Mouse (Mus musculus) liver, embryonic 11.5 days (tissue): Measurements from ENCODE around the gene Zfp292. TPM values are rescaled to one million over a fixed set of nuclear protein-coding genes. Genes with fewer than 3 reads are reported as not detected.
"Not testable (repeated sequence)": the region's sequence is repeated elsewhere in the genome, so short reads cannot be mapped to it uniquely, and the experiment has no call there.

ENCODE experiments used
- ATAC-seq: fragments of 200-750 bp; cut with Nextera tagmentation; replicated peaks from 2 replicates; pipeline ENCODE4 v1.8.0; 2017; ENCODE audit warnings: moderate number of reproducible peaks, mild to moderate bottlenecking, moderate TSS enrichment, moderate library complexity; ENCODE audit not compliant: low FRiP score
- DNase-seq: peaks from one replicate; pipeline ENCODE4 v3.0.0-alpha.2; 2017; ENCODE audit warnings: low spot score
- H3K27ac ChIP-seq: fragments of 300-500 bp; sonication (generic); 2 replicates; pipeline ENCODE4 v1.5.1; 2014; ENCODE audit warnings: mild to moderate bottlenecking, low read depth, low read length, control low read depth
- H3K27me3 ChIP-seq: fragments of 300-500 bp; sonication (generic); replicated peaks from 2 replicates; pipeline ENCODE4 v1.6.1; 2014; ENCODE audit warnings: low read length, mixed read lengths; ENCODE audit not compliant: control insufficient read depth, insufficient read depth
- H3K36me3 ChIP-seq: fragments of 300-500 bp; sonication (generic); 2 replicates; pipeline ENCODE4 v1.6.1; 2014; ENCODE audit warnings: mild to moderate bottlenecking, low read length, moderate library complexity, mixed read lengths; ENCODE audit not compliant: control insufficient read depth, insufficient read depth
- H3K4me1 ChIP-seq: fragments of 300-500 bp; sonication (generic); replicated peaks from 2 replicates; pipeline ENCODE4 v1.6.1; 2014; ENCODE audit warnings: low read length, mixed read lengths; ENCODE audit not compliant: control insufficient read depth, insufficient read depth
- H3K4me2 ChIP-seq: fragments of 300-500 bp; sonication (generic); 2 replicates; pipeline ENCODE4 v1.6.1; 2014; ENCODE audit warnings: mild to moderate bottlenecking, control low read depth, moderate library complexity
- H3K4me3 ChIP-seq: fragments of 300-500 bp; sonication (generic); 2 replicates; pipeline ENCODE4 v1.5.1; 2014; ENCODE audit warnings: low read depth, low read length, control low read depth
- H3K9ac ChIP-seq: fragments of 300-500 bp; sonication (generic); 2 replicates; pipeline ENCODE4 v1.6.1; 2014; ENCODE audit warnings: low read depth, low read length, control low read depth
- H3K9me3 ChIP-seq: fragments of 300-500 bp; sonication (generic); 2 replicates; pipeline ENCODE4 v1.6.1; 2016; ENCODE audit warnings: low read length, inconsistent platforms, mixed read lengths; ENCODE audit not compliant: control insufficient read depth
- WGBS: fragments of 180-500 bp; shearing (Covaris S2); extraction: QIAGEN DNeasy Blood & Tissue Kit; methylation state at CpG from one replicate; pipeline ENCODE4 v1.1.7; 2014; 5-methylcytosine and 5-hydroxymethylcytosine counted together
- polyA plus RNA-seq: library from polyadenylated mRNA; unstranded; fragments of >200 nt; fragmentation: Nextera tagmentation; extraction: Ambion mirVana; gene quantifications from 2 replicates; pipeline ENCODE4 v1.2.1, GENCODE M21; 2014

Zfp292 gene
- 16.2 and 16.8 TPM in 2 replicates for polyA plus RNA-seq

GRCm38 (mm10) chr4:34882818-34883217 lies at the start of gene Zfp292:
TSS of gene Zfp292 (minus strand) at chr4:34882960.
- no peaks in the 10 kb centered on the region for H3K27me3 ChIP-seq
- peak within 1 kb of the TSS; percentile 89 for H3K9ac ChIP-seq
- H3K27ac ChIP-seq = peak within 1 kb of the TSS; percentile 96
- WGBS = under 1% methylated on average over 42 of the region's 44 CpGs
- DNase-seq (peak; percentile 90), ATAC-seq (peak; percentile 88)
- H3K9me3 ChIP-seq = no peaks in the 10 kb centered on the region
- no peaks in the 10 kb centered on the region for H3K36me3 ChIP-seq
- H3K4me3 ChIP-seq = peak within 1 kb of the TSS; percentile 77
- H3K4me1 ChIP-seq = peaks cover 23% of the 10 kb centered on the region; the same call in 1 of the 2 replicates
- H3K4me2 ChIP-seq = peak within 1 kb of the TSS; percentile 89

GRCm38 (mm10) chr4:34928386-34928785 lies 45.6 kb upstream of the Zfp292 start:
- WGBS = 65% methylated on average over 7 of the region's 7 CpGs
- H3K4me2 ChIP-seq, DNase-seq, H3K27me3 ChIP-seq, H3K9ac ChIP-seq, ATAC-seq, H3K9me3 ChIP-seq, H3K36me3 ChIP-seq, H3K4me1 ChIP-seq, H3K27ac ChIP-seq, H3K4me3 ChIP-seq: not testable (repeated sequence)

- Histone ChIP-seq H3K9me3 (no peaks in the 10 kb centered on the region), H3K4me3 (no peak overlapping the region), H3K27ac (no peak overlapping the region), H3K27me3 (no peaks in the 10 kb centered on the region), H3K4me1 (no peaks in the 10 kb centered on the region), H3K36me3 (no peaks in the 10 kb centered on the region), H3K9ac (no peak overlapping the region), H3K4me2 (no peak overlapping the region)
- WGBS = 65% methylated on average over 6 of the region's 6 CpGs
- ATAC-seq = no peak
- no peak for DNase-seq
Observed at GRCm38 (mm10) chr4:34922177-34922870, 39.6 kb upstream of the Zfp292 start.

GRCm38 (mm10) chr4:34917400-34917799 lies 34.6 kb upstream of the Zfp292 start:
- ATAC-seq (no peak), DNase-seq (no peak)
- no peaks in the 10 kb centered on the region for H3K4me1 ChIP-seq
- no peaks in the 10 kb centered on the region for H3K36me3 ChIP-seq
- no peaks in the 10 kb centered on the region for H3K9me3 ChIP-seq
- H3K27ac ChIP-seq = no peak overlapping the region
- H3K9ac ChIP-seq = no peak overlapping the region
- no peak overlapping the region for H3K4me2 ChIP-seq
- WGBS = 74% methylated on average over 7 of the region's 7 CpGs
- H3K27me3 ChIP-seq = no peaks in the 10 kb centered on the region
- H3K4me3 ChIP-seq = no peak overlapping the region

- Histone ChIP-seq H3K4me3 (no peak overlapping the region), H3K4me1 (no peaks in the 10 kb centered on the region), H3K36me3 (no peaks in the 10 kb centered on the region), H3K9ac (no peak overlapping the region), H3K27me3 (no peaks in the 10 kb centered on the region), H3K9me3 (no peaks in the 10 kb centered on the region), H3K27ac (no peak overlapping the region), H3K4me2 (no peak overlapping the region)
- ATAC-seq (no peak), DNase-seq (no peak)
- 79% methylated on average over 3 of the region's 3 CpGs for WGBS
Observed at GRCm38 (mm10) chr4:34912171-34912570, 29.4 kb upstream of the Zfp292 start.

- Histone ChIP-seq H3K4me3 (no peak overlapping the region), H3K27me3 (no peaks in the 10 kb centered on the region), H3K4me1 (no peaks in the 10 kb centered on the region), H3K4me2 (no peak overlapping the region), H3K36me3 (no peaks in the 10 kb centered on the region), H3K27ac (no peak overlapping the region), H3K9ac (no peak overlapping the region), H3K9me3 (no peaks in the 10 kb centered on the region)
- WGBS = 66% methylated on average over 3 of the region's 3 CpGs
- ATAC-seq (no peak), DNase-seq (no peak)
Observed at GRCm38 (mm10) chr4:34911401-34911800, 28.6 kb upstream of the Zfp292 start.

GRCm38 (mm10) chr4:34908127-34908526 lies 25.4 kb upstream of the Zfp292 start:
- no peak for ATAC-seq
- Histone ChIP-seq H3K27me3 (no peaks in the 10 kb centered on the region), H3K9ac (no peak overlapping the region), H3K9me3 (no peaks in the 10 kb centered on the region), H3K36me3 (no peaks in the 10 kb centered on the region), H3K4me3 (no peak overlapping the region), H3K4me2 (no peak overlapping the region), H3K27ac (no peak overlapping the region), H3K4me1 (no peaks in the 10 kb centered on the region)
- no peak for DNase-seq
- WGBS = 84% methylated on average over 7 of the region's 7 CpGs

GRCm38 (mm10) chr4:34907026-34907425 lies 24.3 kb upstream of the Zfp292 start:
- Histone ChIP-seq H3K9me3 (no peaks in the 10 kb centered on the region), H3K4me2 (no peak overlapping the region), H3K27ac (no peak overlapping the region), H3K27me3 (no peaks in the 10 kb centered on the region), H3K4me3 (no peak overlapping the region), H3K36me3 (no peaks in the 10 kb centered on the region), H3K9ac (no peak overlapping the region), H3K4me1 (no peaks in the 10 kb centered on the region)
- ATAC-seq (no peak), DNase-seq (no peak)
- 49% methylated on average over 14 of the region's 14 CpGs for WGBS

GRCm38 (mm10) chr4:34906151-34906550 lies 23.4 kb upstream of the Zfp292 start:
- ATAC-seq = no peak

More at GRCm38 (mm10) chr4:34906151-34906550, 23.4 kb upstream of the Zfp292 start:
- Histone ChIP-seq H3K4me3 (no peak overlapping the region), H3K4me1 (no peaks in the 10 kb centered on the region), H3K4me2 (no peak overlapping the region), H3K9ac (no peak overlapping the region), H3K27me3 (no peaks in the 10 kb centered on the region), H3K27ac (no peak overlapping the region), H3K36me3 (no peaks in the 10 kb centered on the region), H3K9me3 (no peaks in the 10 kb centered on the region)
- WGBS = 70% methylated on average over 4 of the region's 4 CpGs
- DNase-seq = no peak
